Mouse (Mus musculus): ENCODE data around the gene Prl2a1. TPM values are rescaled to one million over a fixed set of nuclear protein-coding genes. Genes with fewer than 3 reads are reported as not detected.
"Not testable (repeated sequence)": the region's sequence is repeated elsewhere in the genome, so short reads cannot be mapped to it uniquely, and the experiment has no call there.

Gene Prl2a1
- not detected in 2 replicates for polyA plus RNA-seq (2014; fragmentation: Nextera tagmentation; extraction: Ambion mirVana)

DNA sequence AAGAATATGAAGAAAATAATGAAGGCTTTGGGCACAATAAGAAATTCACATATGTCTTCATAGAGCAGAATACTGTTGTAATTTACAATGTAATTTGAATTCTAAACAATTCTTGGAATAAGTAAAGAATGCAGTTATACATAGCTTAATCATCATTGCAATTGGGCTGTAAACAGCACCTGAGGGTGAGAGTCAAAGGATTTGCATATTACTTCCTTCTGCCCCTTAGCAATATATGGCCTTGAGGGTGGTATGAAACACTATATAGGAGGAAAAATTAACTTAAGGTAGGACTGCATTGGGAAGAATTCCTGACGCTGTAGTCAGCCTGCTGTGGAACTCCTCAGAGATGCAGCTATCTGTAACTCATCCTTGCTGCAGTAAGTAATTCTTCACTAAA, at the start of gene Prl2a1:
Prl2a1 (plus strand) TSS at position 301 of the 400 bp plus-strand sequence.
- H3K4me2 ChIP-seq: no peak within 1 kb of the TSS
- H3K4me3 ChIP-seq (ENCODE audit: low read depth, low read length): no peak within 1 kb of the TSS
- H3K27me3 ChIP-seq (ENCODE audit: insufficient read depth, low read length): no peaks in the 10 kb centered on the region
- no peaks in the 10 kb centered on the region for H3K9me3 ChIP-seq (ENCODE audit: low read depth, low read length)
- no peak for ATAC-seq (ENCODE audit: insufficient read depth)
- no peak within 1 kb of the TSS for H3K27ac ChIP-seq (ENCODE audit: low read depth)
- no peak within 1 kb of the TSS for H3K9ac ChIP-seq
- TF ChIP-seq CTCF (IDR thresholded peaks at IDR 0.05; ENCODE audit: low read depth): no peak
- H3K36me3 ChIP-seq (ENCODE audit: insufficient read depth): no peaks in the 10 kb centered on the region
- no peak for DNase-seq
- no peaks in the 10 kb centered on the region for H3K4me1 ChIP-seq (ENCODE audit: insufficient read depth)
- WGBS: 62% methylated on average over 1 of the region's 1 CpGs

DNA sequence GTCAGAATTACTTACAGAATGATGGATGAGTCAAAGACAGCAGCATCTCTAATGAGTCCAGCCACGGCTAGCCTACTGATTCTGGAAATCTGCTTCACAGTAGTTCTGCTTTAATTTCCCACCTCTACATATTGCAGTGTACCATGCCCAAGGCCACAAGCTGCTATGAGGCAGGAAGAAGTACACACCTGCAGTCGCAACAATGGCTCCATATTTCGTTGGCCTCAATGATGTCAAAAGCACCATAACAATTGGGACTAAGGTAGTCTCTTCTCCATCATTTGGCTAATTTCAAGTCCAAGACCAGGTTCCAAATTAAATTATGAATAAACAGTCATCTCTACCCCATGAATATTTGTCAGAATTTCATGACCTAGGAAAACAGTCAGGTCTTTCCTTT, 20.8 kb upstream of the Prl2a1 start, which contains the start of gene Prl7c1:
Prl7c1 (minus strand) TSS at position 101 of the 400 bp plus-strand sequence.
- not testable (repeated sequence) for H3K9me3 ChIP-seq (ENCODE audit: low read depth, low read length); H3K27me3 ChIP-seq (ENCODE audit: insufficient read depth, low read length); H3K36me3 ChIP-seq (ENCODE audit: insufficient read depth); DNase-seq; H3K9ac ChIP-seq; H3K4me1 ChIP-seq (ENCODE audit: insufficient read depth); H3K4me2 ChIP-seq; H3K4me3 ChIP-seq (ENCODE audit: low read depth, low read length); H3K27ac ChIP-seq (ENCODE audit: low read depth); ATAC-seq (ENCODE audit: insufficient read depth)
- 94% methylated on average over 2 of the region's 3 CpGs for WGBS

DNA sequence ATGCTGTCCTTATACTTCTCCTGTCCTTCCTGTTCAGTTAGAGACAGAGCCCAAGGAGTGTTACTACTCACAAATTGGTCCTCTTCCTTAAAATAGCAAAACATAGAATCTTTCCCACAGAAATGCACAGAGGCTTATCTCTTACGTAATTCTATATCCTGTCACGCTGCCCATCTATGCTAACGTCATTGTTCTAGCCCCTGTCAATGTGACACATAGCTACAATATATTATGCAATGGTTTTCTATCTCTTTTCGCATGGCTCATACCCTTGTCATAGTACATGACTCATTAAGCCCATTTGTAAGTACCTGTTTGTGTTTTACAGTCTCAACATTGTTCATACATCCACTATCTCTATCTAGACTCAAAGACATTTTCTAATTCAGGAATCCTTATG, 2.2 kb upstream of the Prl2a1 start:
- H3K27ac ChIP-seq (ENCODE audit: low read depth): no peak overlapping the region
- H3K4me2 ChIP-seq: no peak overlapping the region
- H3K4me1 ChIP-seq (ENCODE audit: insufficient read depth): no peaks in the 10 kb centered on the region
- no peaks in the 10 kb centered on the region for H3K9me3 ChIP-seq (ENCODE audit: low read depth, low read length)
- H3K27me3 ChIP-seq (ENCODE audit: insufficient read depth, low read length): no peaks in the 10 kb centered on the region
- no peak for ATAC-seq (ENCODE audit: insufficient read depth)
- H3K9ac ChIP-seq: no peak overlapping the region
- no peaks in the 10 kb centered on the region for H3K36me3 ChIP-seq (ENCODE audit: insufficient read depth)
- no peak for DNase-seq
- TF ChIP-seq CTCF (IDR thresholded peaks at IDR 0.05; ENCODE audit: low read depth): no peak
- no peak overlapping the region for H3K4me3 ChIP-seq (ENCODE audit: low read depth, low read length)
- 69% methylated on average over 4 of the region's 4 CpGs for WGBS

DNA sequence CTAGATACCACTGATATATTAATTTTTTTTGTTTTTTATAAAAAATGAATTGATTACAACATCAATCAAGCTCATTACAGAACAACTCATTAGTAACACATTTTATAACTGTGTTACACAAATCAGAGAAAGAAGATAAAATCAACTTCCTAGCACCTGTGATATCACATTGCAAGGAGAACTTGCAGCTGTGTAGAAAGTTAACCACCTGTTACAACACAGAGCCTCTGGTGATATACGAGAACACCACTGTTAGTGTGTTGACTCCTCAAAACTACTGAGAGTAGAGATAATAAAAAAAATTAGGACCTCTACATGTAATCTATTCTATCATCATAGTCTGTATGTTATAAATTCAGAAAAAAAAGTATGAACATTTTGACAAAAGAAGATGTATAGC, 1.3 kb downstream of the Prl2a1 start:
- Histone ChIP-seq H3K36me3 (ENCODE audit: insufficient read depth) (no peaks in the 10 kb centered on the region), H3K9me3 (ENCODE audit: low read depth, low read length) (no peaks in the 10 kb centered on the region), H3K4me2 (no peak overlapping the region), H3K27ac (ENCODE audit: low read depth) (no peak overlapping the region), H3K27me3 (ENCODE audit: insufficient read depth, low read length) (no peaks in the 10 kb centered on the region), H3K9ac (no peak overlapping the region), H3K4me3 (ENCODE audit: low read depth, low read length) (no peak overlapping the region), H3K4me1 (ENCODE audit: insufficient read depth) (no peaks in the 10 kb centered on the region)
- no peak for ATAC-seq (ENCODE audit: insufficient read depth)
- DNase-seq: no peak
- 71% methylated on average over 1 of the region's 1 CpGs for WGBS
- no peak for TF ChIP-seq CTCF (IDR thresholded peaks at IDR 0.05; ENCODE audit: low read depth)

DNA sequence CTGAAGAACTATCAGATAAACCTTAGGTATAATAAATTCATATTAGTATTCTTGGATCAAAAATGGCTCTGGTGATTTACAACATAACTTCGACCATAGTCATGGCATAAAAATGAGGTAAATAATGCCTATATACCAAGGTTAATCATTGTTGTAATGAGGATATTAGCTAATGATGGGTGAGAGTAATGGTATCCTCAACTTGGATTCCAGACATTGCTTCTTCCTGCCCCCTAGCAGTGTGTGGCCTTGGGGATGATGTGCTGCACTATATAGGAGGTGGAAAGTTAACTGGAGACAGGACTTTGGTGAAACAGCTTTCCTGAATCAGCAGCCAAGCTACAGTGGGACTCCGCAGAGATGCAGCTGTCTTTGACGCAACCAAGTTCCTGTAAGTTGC, 47.6 kb downstream of the Prl2a1 start, which contains the start of gene Prl2c1:
Prl2c1 (plus strand) TSS at position 301 of the 400 bp plus-strand sequence.
- Histone ChIP-seq H3K9me3 (ENCODE audit: low read depth, low read length) (no peaks in the 10 kb centered on the region), H3K4me2 (no peak within 1 kb of the TSS), H3K4me3 (ENCODE audit: low read depth, low read length) (no peak within 1 kb of the TSS), H3K27ac (ENCODE audit: low read depth) (no peak within 1 kb of the TSS), H3K36me3 (ENCODE audit: insufficient read depth) (no peaks in the 10 kb centered on the region), H3K9ac (no peak within 1 kb of the TSS), H3K27me3 (ENCODE audit: insufficient read depth, low read length) (no peaks in the 10 kb centered on the region), H3K4me1 (ENCODE audit: insufficient read depth) (no peaks in the 10 kb centered on the region)
- DNase-seq: no peak
- no peak for TF ChIP-seq CTCF (IDR thresholded peaks at IDR 0.05; ENCODE audit: low read depth)
- ATAC-seq (ENCODE audit: insufficient read depth): no peak
- WGBS: 80% methylated on average over 3 of the region's 3 CpGs

Other genes starting within 250 kb of the Prl2a1 start
- not detected in 2 replicates for gene Prl8a9, start 237.0 kb upstream of the Prl2a1 start, polyA plus RNA-seq (2014; fragmentation: Nextera tagmentation; extraction: Ambion mirVana)
- not detected in 2 replicates for gene Prl8a1, start 219.5 kb upstream of the Prl2a1 start, polyA plus RNA-seq (2014; fragmentation: Nextera tagmentation; extraction: Ambion mirVana)
- gene Prl7b1, start 191.1 kb upstream of the Prl2a1 start, polyA plus RNA-seq (2014; fragmentation: Nextera tagmentation; extraction: Ambion mirVana): not detected in 2 replicates
- gene Prl7a1, start 159.2 kb upstream of the Prl2a1 start, polyA plus RNA-seq (2014; fragmentation: Nextera tagmentation; extraction: Ambion mirVana): not detected in 2 replicates
- gene Prl7a2, start 133.6 kb upstream of the Prl2a1 start, polyA plus RNA-seq (2014; fragmentation: Nextera tagmentation; extraction: Ambion mirVana): not detected in 2 replicates
- gene Prl7d1, start 84.9 kb upstream of the Prl2a1 start, polyA plus RNA-seq (2014; fragmentation: Nextera tagmentation; extraction: Ambion mirVana): not detected in 2 replicates
- not detected in 2 replicates for gene Prl7c1, start 20.9 kb upstream of the Prl2a1 start, polyA plus RNA-seq (2014; fragmentation: Nextera tagmentation; extraction: Ambion mirVana)
- not detected in 2 replicates for gene Prl2c1, start 47.7 kb downstream of the Prl2a1 start, polyA plus RNA-seq (2014; fragmentation: Nextera tagmentation; extraction: Ambion mirVana)
- gene Prl4a1, start 214.6 kb downstream of the Prl2a1 start, polyA plus RNA-seq (2014; fragmentation: Nextera tagmentation; extraction: Ambion mirVana): not detected in 2 replicates